Mouse (Mus musculus): ENCODE results near the gene Hmgb1. TPM values are rescaled to one million over a fixed set of nuclear protein-coding genes. Genes with fewer than 3 reads are reported as not detected.

Hmgb1 gene
- total and polyA plus RNA-seq, 3 experiments: 227 to 899 (median 288) TPM

GRCm38 (mm10) chr5:149159021-149159420 is 25.3 kb downstream of the Hmgb1 start:
- H3K4me1 ChIP-seq (ENCODE audit: control insufficient read depth in 1 of 2, insufficient read depth in 2 of 2): peaks cover 4 to 32% of the 10 kb centered on the region in 2 experiments; a peak in 3 of 4 replicates
- TF ChIP-seq GABPA (IDR thresholded peaks at IDR 0.05; ENCODE audit: insufficient replicate concordance, low read depth, low read length) (no peak), ZMIZ1 (IDR thresholded peaks at IDR 0.05; ENCODE audit: low read depth, low read length) (no peak), ETS1 (conservative IDR thresholded peaks at IDR 0.05; ENCODE audit: low read depth, low read length) (no peak), E2F4 (IDR thresholded peaks at IDR 0.05; ENCODE audit: insufficient replicate concordance, low read depth, low read length) (no peak), JUN (IDR thresholded peaks at IDR 0.05; ENCODE audit: insufficient read depth, low read depth, low read length) (no peak), TBP (conservative IDR thresholded peaks at IDR 0.05; ENCODE audit: low read depth, low read length) (no peak), HCFC1 (IDR thresholded peaks at IDR 0.05; ENCODE audit: low read depth, low read length) (no peak), POLR2A (IDR thresholded peaks at IDR 0.05; ENCODE audit: low read depth, low read length) (no peak), CTCF (conservative IDR thresholded peaks at IDR 0.05 in 1 of 2, IDR thresholded peaks at IDR 0.05 in 1 of 2; ENCODE audit: low read depth in 2 of 2, low read length in 2 of 2) (no peak), SMC3 (IDR thresholded peaks at IDR 0.05; ENCODE audit: low read depth, low read length) (no peak), ELF1 (IDR thresholded peaks at IDR 0.05; ENCODE audit: low read depth, low read length) (no peak), MXI1 (IDR thresholded peaks at IDR 0.05; ENCODE audit: low read depth, low read length) (no peak), MAZ (IDR thresholded peaks at IDR 0.05; ENCODE audit: low read depth, low read length) (no peak)
- no peak overlapping the region for H3K9ac ChIP-seq (ENCODE audit: insufficient read depth, low read depth)
- H3K27me3 ChIP-seq (replicated peaks): no peaks in the 10 kb centered on the region
- H3K4me3 ChIP-seq (replicated peaks in 1 of 3; ENCODE audit: low read depth in 2 of 3, low read length in 2 of 3, poor library complexity in 1 of 3): no peak overlapping the region
- H3K4me2 ChIP-seq (ENCODE audit: insufficient read depth, low read depth, poor library complexity, severe bottlenecking): no peak overlapping the region
- no peak overlapping the region for H3K27ac ChIP-seq (ENCODE audit: insufficient read depth, low read depth)
- DNase-seq (ENCODE audit: extremely low read depth): no peak
- H3K36me3 ChIP-seq (replicated peaks in 1 of 2; ENCODE audit: control insufficient read depth in 1 of 2, insufficient read depth in 1 of 2, low read length in 1 of 2): no peaks in the 10 kb centered on the region
- no peaks in the 10 kb centered on the region for H3K9me3 ChIP-seq (replicated peaks; ENCODE audit: low read length)
- H3K79me2 ChIP-seq (replicated peaks; ENCODE audit: control insufficient read depth, extremely low read depth, insufficient read depth, poor library complexity, severe bottlenecking): no peaks in the 10 kb centered on the region
- dilution Hi-C loops (cut with MboI; ENCODE audit: extremely low pct_ligation_motif_present, extremely low pct_unique_long_range_greater_than_20kb, low sequenced_read_pairs) (no loop called here), in situ Hi-C loops (cut with MboI; ENCODE audit: low pct_ligation_motif_present, low pct_unique_long_range_greater_than_20kb, low sequenced_read_pairs) (no loop called here)

- no peak overlapping the region for H3K4me3 ChIP-seq (replicated peaks in 1 of 3; ENCODE audit: low read depth in 2 of 3, low read length in 2 of 3, poor library complexity in 1 of 3)
- dilution Hi-C loops (cut with MboI; ENCODE audit: extremely low pct_ligation_motif_present, extremely low pct_unique_long_range_greater_than_20kb, low sequenced_read_pairs): no loop called here
- no peaks in the 10 kb centered on the region for H3K27me3 ChIP-seq (replicated peaks)
- no peak overlapping the region for H3K27ac ChIP-seq (ENCODE audit: insufficient read depth, low read depth)
- no peaks in the 10 kb centered on the region for H3K36me3 ChIP-seq (replicated peaks in 1 of 2; ENCODE audit: control insufficient read depth in 1 of 2, insufficient read depth in 1 of 2, low read length in 1 of 2)
- H3K79me2 ChIP-seq (replicated peaks; ENCODE audit: control insufficient read depth, extremely low read depth, insufficient read depth, poor library complexity, severe bottlenecking): no peaks in the 10 kb centered on the region
- H3K4me1 ChIP-seq (ENCODE audit: control insufficient read depth in 1 of 2, insufficient read depth in 2 of 2): peaks cover 0 to 14% of the 10 kb centered on the region in 2 experiments; a peak in 2 of 4 replicates
- no peak for TF ChIP-seq SIN3A (IDR thresholded peaks at IDR 0.05; ENCODE audit: low read length)
- TF ChIP-seq EP300 (IDR thresholded peaks at IDR 0.05; ENCODE audit: low read length): no peak
- no peak for TF ChIP-seq ELF1 (IDR thresholded peaks at IDR 0.05; ENCODE audit: low read depth, low read length)
- TF ChIP-seq BHLHE40 (IDR thresholded peaks at IDR 0.05; ENCODE audit: low read depth, low read length): no peak
- TF ChIP-seq USF1 (IDR thresholded peaks at IDR 0.05; ENCODE audit: low read depth, low read length): no peak
- no peak for TF ChIP-seq POLR2AphosphoS2 (IDR thresholded peaks at IDR 0.05; ENCODE audit: low read depth, low read length)
- no peak for TF ChIP-seq CHD1 (IDR thresholded peaks at IDR 0.05; ENCODE audit: low read depth, low read length)
- TF ChIP-seq E2F4 (IDR thresholded peaks at IDR 0.05; ENCODE audit: insufficient replicate concordance, low read depth, low read length): no peak
- TF ChIP-seq SMC3 (IDR thresholded peaks at IDR 0.05; ENCODE audit: low read depth, low read length): no peak
- no peak for TF ChIP-seq IRF4 (IDR thresholded peaks at IDR 0.05; ENCODE audit: low read depth, low read length)
- TF ChIP-seq MEF2A (IDR thresholded peaks at IDR 0.05; ENCODE audit: borderline replicate concordance, low read depth, low read length): no peak
- no peak for TF ChIP-seq NRF1 (IDR thresholded peaks at IDR 0.05; ENCODE audit: low read depth, low read length)
- no peak for TF ChIP-seq MAX (IDR thresholded peaks at IDR 0.05; ENCODE audit: low read length)
- TF ChIP-seq JUND (conservative IDR thresholded peaks at IDR 0.05; ENCODE audit: low read depth, low read length): no peak
- no peak for TF ChIP-seq CHD2 (IDR thresholded peaks at IDR 0.05; ENCODE audit: low read length)
- no peak for TF ChIP-seq PAX5 (IDR thresholded peaks at IDR 0.05; ENCODE audit: low read length)
- in situ Hi-C loops (cut with MboI; ENCODE audit: low pct_ligation_motif_present, low pct_unique_long_range_greater_than_20kb, low sequenced_read_pairs): no loop called here
- H3K9ac ChIP-seq (ENCODE audit: insufficient read depth, low read depth): no peak overlapping the region
- H3K4me2 ChIP-seq (ENCODE audit: insufficient read depth, low read depth, poor library complexity, severe bottlenecking): no peak overlapping the region
- DNase-seq (ENCODE audit: extremely low read depth): no peak
- no peaks in the 10 kb centered on the region for H3K9me3 ChIP-seq (replicated peaks; ENCODE audit: low read length)
These were observed 27.3 kb downstream of the Hmgb1 start for GRCm38 (mm10) chr5:149156886-149157563.

Measured in CH12.LX (cell line).